In genomic region chr4:119189864-119190263, GRCm38 (mm10) we compare ENCODE assay signal across 1 mouse cellular context.
TF ChIP-seq lines count a peak whose summit lies in the region.

Gene Ermap, minus strand, starts transcription at chr4:119190011.

TF ChIP-seq in MEL, 35 proteins besides CTCF, POLR2A, EP300 and RAD21 (continued from another document):
- TF ChIP-seq ZKSCAN1 (IDR thresholded peaks at IDR 0.05; ENCODE audit: low read depth, low read length), result no peak
- no peak for TF ChIP-seq ZC3H11A (IDR thresholded peaks at IDR 0.05; ENCODE audit: low read depth, low read length)
TF ChIP-seq in MEL: peak in this region for 15.
